Mouse (Mus musculus) megakaryocyte, embryonic 14.5 days (primary cell): Measurements from ENCODE around the gene Slc26a1.

Source experiments
- FLI1 ChIP-seq: IDR thresholded peaks from 2 replicates; pipeline ENCODE4 v1.6.1; 2012; ENCODE audit warnings: low read length, inconsistent platforms, mixed read lengths
- GATA1 ChIP-seq: IDR thresholded peaks from 3 replicates; pipeline ENCODE4 v1.6.1; 2012; ENCODE audit warnings: mixed read lengths, low read length, inconsistent platforms, borderline replicate concordance

DNA sequence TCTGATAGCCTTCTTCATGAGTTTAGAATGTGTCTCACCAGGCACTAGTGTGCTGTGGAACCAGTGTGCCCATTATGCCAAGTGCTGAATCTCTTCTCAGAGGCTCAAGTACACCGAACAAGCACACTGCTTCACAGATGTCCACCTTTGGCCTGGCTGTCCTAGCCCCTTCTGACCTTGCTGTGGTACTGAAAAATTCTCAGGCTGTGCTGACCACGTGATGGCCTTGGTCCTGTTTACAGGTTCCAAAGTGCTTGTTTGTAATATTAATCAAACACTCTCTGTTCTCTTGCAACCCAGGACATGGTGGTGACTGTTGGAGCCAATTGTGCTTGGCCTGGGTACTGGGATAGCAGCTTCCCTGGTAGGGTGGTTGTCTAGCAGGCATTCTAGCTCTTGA lies 745 bp downstream of the Slc26a1 start:
- no peak for TF ChIP-seq GATA1
- no peak for TF ChIP-seq FLI1
